Mouse (Mus musculus): ENCODE data around the gene Rnd1.

DNA sequence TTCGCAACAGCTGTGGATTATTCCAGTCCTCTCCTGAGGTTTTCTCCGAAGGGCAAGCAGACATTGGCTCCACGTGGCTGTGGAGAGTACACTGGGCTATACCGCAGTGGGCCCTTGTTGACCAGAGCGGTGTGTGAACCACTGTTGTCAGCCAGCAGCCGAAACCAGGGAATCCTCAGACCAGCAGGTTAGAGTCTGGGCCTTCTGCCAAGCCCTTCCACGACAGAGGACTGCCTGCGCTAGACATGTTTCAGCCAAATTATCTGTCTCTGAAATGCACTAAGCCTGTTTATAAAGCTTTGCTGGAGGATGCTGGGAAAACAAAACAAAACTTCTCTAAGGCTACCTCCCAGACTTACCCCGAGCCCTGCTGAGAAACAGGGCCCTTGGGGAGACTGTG lies 62.7 kb downstream of the Rnd1 start:
- no peak for TF ChIP-seq CTCF (IDR thresholded peaks at IDR 0.05; ENCODE audit: borderline replicate concordance, insufficient read depth, low read length)
- TF ChIP-seq POLR2A (IDR thresholded peaks at IDR 0.05; ENCODE audit: low read depth, low read length): no peak

All from embryonic fibroblast, embryonic 13.5 days (primary cell).